Mouse (Mus musculus): Measurements from ENCODE around the gene Enho. TPM values are rescaled to one million over a fixed set of nuclear protein-coding genes. Genes with fewer than 3 reads are reported as not detected.

Enho gene
- polyA plus RNA-seq, 1 experiment from 2014 or later: 6.3 TPM

DNA sequence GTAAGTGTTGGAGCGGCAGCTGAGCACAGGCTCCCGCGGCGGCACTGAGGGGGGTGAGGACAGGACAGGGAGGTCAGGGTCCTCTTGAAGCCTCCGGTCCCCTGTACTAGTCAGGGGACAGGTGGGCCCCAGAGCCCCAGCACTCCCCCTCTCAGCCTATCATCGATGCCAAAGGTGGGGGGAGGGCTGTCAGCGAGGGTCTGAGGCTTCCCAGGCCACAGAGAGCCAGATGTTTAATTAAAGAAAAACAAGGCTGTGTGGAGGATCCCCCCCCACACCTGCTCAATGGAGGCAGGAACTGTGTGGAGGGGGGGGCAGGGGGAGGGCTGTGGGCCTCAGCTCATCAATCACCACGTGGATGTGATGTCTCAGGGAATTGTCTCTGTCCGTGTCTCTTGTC is 23.5 kb upstream of the Enho start:
- Histone ChIP-seq H3K4me3 (ENCODE audit: control insufficient read depth in 1 of 2, insufficient read depth in 1 of 2, low read depth in 1 of 2, low read length in 2 of 2) (no peak overlapping the region), H3K9me3 (ENCODE audit: control insufficient read depth, low read length) (no peaks in the 10 kb centered on the region), H3K9ac (ENCODE audit: low read length) (no peak overlapping the region), H3K4me1 (ENCODE audit: control insufficient read depth in 2 of 2, insufficient read depth in 2 of 2, low read length in 2 of 2) (peaks cover 20 to 31% of the 10 kb centered on the region in 2 experiments), H3K27ac (replicated peaks in 1 of 2; ENCODE audit: control insufficient read depth in 1 of 2, insufficient read depth in 1 of 2, low read depth in 2 of 2, low read length in 2 of 2) (no peak overlapping the region), H3K27me3 (ENCODE audit: control insufficient read depth, insufficient read depth, low read length) (0 out of 2 replicates have a peak, but pooled peaks cover 3% of the 10 kb centered on the region), H3K36me3 (ENCODE audit: control insufficient read depth, insufficient read depth, low read length) (no peaks in the 10 kb centered on the region), H3K4me2 (ENCODE audit: low read length) (no peak overlapping the region)
- 33% methylated on average over 9 of the region's 9 CpGs for WGBS
- no peak for ATAC-seq (ENCODE audit: insufficient number of reproducible peaks, insufficient read depth, low FRiP score, low read depth)

DNA sequence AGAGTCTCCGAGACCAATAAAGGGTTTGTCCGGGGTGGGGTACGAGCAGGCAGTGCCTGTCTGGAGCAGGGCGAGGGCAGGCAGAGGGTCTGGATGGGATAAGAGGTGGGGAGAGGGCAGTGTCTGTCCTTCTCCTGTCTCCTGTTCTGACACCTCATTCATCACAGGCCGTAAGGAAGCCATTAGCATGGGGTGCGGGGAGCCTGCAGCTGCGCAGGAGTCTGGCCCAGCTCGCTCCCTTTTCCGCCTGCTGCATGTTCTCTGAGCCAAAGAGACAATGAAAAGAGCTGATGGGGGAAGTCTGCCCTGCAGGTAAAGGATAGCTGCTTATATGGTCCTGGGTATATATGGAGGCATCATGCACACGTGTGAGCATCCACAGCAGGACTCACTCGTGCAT is 22.6 kb upstream of the Enho start:
- H3K27me3 ChIP-seq (ENCODE audit: control insufficient read depth, insufficient read depth, low read length): peaks cover 8% of the 10 kb centered on the region; the same call in 1 of the 2 replicates
- no peak overlapping the region for H3K9ac ChIP-seq (ENCODE audit: low read length)
- H3K9me3 ChIP-seq (ENCODE audit: control insufficient read depth, low read length): no peaks in the 10 kb centered on the region
- H3K4me3 ChIP-seq (ENCODE audit: control insufficient read depth in 1 of 2, insufficient read depth in 1 of 2, low read depth in 1 of 2, low read length in 2 of 2): no peak overlapping the region
- H3K4me1 ChIP-seq (ENCODE audit: control insufficient read depth in 2 of 2, insufficient read depth in 2 of 2, low read length in 2 of 2): peaks cover 23 to 36% of the 10 kb centered on the region in 2 experiments
- no peak for ATAC-seq (ENCODE audit: insufficient number of reproducible peaks, insufficient read depth, low FRiP score, low read depth)
- H3K27ac ChIP-seq (replicated peaks in 1 of 2; ENCODE audit: control insufficient read depth in 1 of 2, insufficient read depth in 1 of 2, low read depth in 2 of 2, low read length in 2 of 2): no peak overlapping the region
- H3K36me3 ChIP-seq (ENCODE audit: control insufficient read depth, insufficient read depth, low read length): no peaks in the 10 kb centered on the region
- 74% methylated on average over 11 of the region's 11 CpGs for WGBS
- H3K4me2 ChIP-seq (ENCODE audit: low read length): no peak overlapping the region

DNA sequence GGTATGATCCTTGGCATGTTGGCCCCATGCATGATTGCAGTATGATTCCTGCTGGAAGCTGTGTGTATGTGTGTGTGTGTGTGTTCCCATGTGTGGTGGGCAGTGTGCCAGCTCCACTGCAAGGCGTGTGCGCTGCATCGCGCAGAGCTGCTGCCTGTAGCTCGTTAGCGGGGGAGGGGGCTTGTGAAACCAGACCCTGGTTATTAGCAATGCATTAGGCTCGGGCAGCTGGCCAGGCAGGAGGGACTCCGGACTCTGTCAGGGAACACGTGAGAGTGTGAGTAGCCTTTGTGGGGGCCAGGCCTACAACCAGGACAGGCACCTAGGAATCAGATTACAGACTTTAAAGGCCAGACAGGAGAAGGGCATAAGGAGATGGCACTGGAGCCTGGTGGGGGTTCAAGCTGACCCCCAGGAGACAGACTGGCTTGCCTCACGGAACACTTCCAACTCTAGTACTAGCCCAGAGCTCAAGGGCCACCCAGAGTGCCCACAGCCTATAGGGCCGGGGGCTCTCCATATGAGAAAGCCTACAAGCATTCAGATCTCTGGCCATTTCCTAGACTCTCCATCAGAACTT is 20.8 kb upstream of the Enho start:
- ATAC-seq (ENCODE audit: insufficient number of reproducible peaks, insufficient read depth, low FRiP score, low read depth): no peak; the same call in 1 of the 2 replicates
- Histone ChIP-seq H3K9ac (ENCODE audit: low read length) (no peak overlapping the region), H3K4me3 (ENCODE audit: control insufficient read depth in 1 of 2, insufficient read depth in 1 of 2, low read depth in 1 of 2, low read length in 2 of 2) (no peak overlapping the region), H3K27ac (replicated peaks in 1 of 2; ENCODE audit: control insufficient read depth in 1 of 2, insufficient read depth in 1 of 2, low read depth in 2 of 2, low read length in 2 of 2) (no peak overlapping the region), H3K4me1 (ENCODE audit: control insufficient read depth in 2 of 2, insufficient read depth in 2 of 2, low read length in 2 of 2) (peaks cover 23 to 36% of the 10 kb centered on the region in 2 experiments), H3K9me3 (ENCODE audit: control insufficient read depth, low read length) (no peaks in the 10 kb centered on the region), H3K27me3 (ENCODE audit: control insufficient read depth, insufficient read depth, low read length) (peaks cover 12% of the 10 kb centered on the region; the same call in 1 of the 2 replicates), H3K4me2 (ENCODE audit: low read length) (no peak overlapping the region), H3K36me3 (ENCODE audit: control insufficient read depth, insufficient read depth, low read length) (no peaks in the 10 kb centered on the region)
- WGBS: 33% methylated on average over 11 of the region's 11 CpGs

DNA sequence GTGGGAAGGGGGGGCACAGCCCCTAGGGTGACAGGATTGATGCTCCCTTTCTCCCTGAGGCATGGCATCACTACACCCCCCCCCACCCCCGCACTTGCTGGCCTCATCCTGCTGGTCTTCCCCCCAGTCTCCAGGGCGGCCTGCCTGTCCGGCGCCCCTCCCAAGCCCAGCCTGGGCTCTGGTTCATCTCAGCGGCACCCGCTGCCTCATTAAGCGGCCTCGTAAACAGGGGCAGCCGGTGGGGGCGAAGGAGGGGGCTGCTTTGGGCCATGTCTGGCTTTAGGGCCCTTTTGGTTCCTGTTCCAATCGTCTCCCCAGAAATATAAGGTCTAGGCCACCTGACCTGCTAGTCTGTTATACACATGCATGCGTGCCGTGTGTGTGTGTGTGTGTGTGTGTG is 19.4 kb upstream of the Enho start:
- no peak overlapping the region for H3K4me2 ChIP-seq (ENCODE audit: low read length)
- H3K4me3 ChIP-seq (ENCODE audit: control insufficient read depth in 1 of 2, insufficient read depth in 1 of 2, low read depth in 1 of 2, low read length in 2 of 2): no peak overlapping the region
- no peaks in the 10 kb centered on the region for H3K9me3 ChIP-seq (ENCODE audit: control insufficient read depth, low read length)
- H3K36me3 ChIP-seq (ENCODE audit: control insufficient read depth, insufficient read depth, low read length): no peaks in the 10 kb centered on the region
- H3K27me3 ChIP-seq (ENCODE audit: control insufficient read depth, insufficient read depth, low read length): peaks cover 12% of the 10 kb centered on the region; the same call in 1 of the 2 replicates
- 54% methylated on average over 13 of the region's 13 CpGs for WGBS
- H3K27ac ChIP-seq (replicated peaks in 1 of 2; ENCODE audit: control insufficient read depth in 1 of 2, insufficient read depth in 1 of 2, low read depth in 2 of 2, low read length in 2 of 2): no peak overlapping the region
- no peak overlapping the region for H3K9ac ChIP-seq (ENCODE audit: low read length)
- ATAC-seq (ENCODE audit: insufficient number of reproducible peaks, insufficient read depth, low FRiP score, low read depth): no peak
- peaks cover 12 to 27% of the 10 kb centered on the region in 2 experiments for H3K4me1 ChIP-seq (ENCODE audit: control insufficient read depth in 2 of 2, insufficient read depth in 2 of 2, low read length in 2 of 2)

DNA sequence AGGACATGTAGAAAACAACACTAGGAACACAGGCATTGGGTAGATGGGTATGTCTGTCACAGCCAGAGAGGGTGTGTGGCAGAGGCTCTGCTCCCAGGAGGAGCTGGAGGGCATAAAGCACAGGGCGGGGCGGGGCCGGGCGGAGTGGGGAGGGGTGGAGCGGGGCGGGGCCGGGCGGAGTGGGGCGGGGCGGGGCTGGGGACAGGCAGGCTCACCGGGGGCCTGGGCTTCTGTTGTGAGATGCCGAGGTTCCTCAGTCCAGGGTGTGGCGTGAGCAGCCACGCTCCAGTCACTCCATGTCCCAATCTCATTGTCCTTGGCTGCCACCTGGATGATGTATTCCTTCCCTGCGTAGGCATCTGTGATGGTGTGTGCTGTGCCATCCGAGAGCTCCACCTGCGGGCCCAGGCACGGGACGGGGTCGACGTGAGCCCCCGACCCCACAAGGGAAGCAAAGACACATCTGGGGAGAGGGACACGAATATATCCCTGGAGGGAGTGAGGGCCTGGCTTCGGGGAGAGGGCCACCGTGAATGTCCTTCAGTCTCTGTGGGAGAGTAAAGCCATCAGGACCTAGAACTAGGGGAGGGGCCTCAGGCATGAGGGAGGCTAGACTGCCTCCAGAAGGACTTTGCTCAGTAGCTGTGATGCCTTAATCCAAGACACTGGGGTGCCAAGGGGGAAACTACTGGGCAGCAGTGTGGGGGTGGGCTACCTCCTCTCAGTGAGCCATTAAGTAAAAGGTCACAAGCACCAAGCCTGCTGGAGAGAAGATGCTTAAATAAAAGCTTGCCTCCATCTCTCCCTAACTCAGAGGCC is 18.7 kb upstream of the Enho start:
- peaks cover 12% of the 10 kb centered on the region; the same call in 1 of the 2 replicates for H3K27me3 ChIP-seq (ENCODE audit: control insufficient read depth, insufficient read depth, low read length)
- 20% methylated on average over 20 of the region's 25 CpGs for WGBS
- H3K36me3 ChIP-seq (ENCODE audit: control insufficient read depth, insufficient read depth, low read length): no peaks in the 10 kb centered on the region
- H3K27ac ChIP-seq (replicated peaks in 1 of 2; ENCODE audit: control insufficient read depth in 1 of 2, insufficient read depth in 1 of 2, low read depth in 2 of 2, low read length in 2 of 2): no peak overlapping the region
- H3K4me1 ChIP-seq (ENCODE audit: control insufficient read depth in 2 of 2, insufficient read depth in 2 of 2, low read length in 2 of 2): peaks cover 11 to 24% of the 10 kb centered on the region in 2 experiments
- ATAC-seq (ENCODE audit: insufficient number of reproducible peaks, insufficient read depth, low FRiP score, low read depth): no peak
- H3K9ac ChIP-seq (ENCODE audit: low read length): no peak overlapping the region
- no peak overlapping the region for H3K4me3 ChIP-seq (ENCODE audit: control insufficient read depth in 1 of 2, insufficient read depth in 1 of 2, low read depth in 1 of 2, low read length in 2 of 2)
- peak overlapping the region; percentile 21; the same call in 1 of the 2 replicates for H3K4me2 ChIP-seq (ENCODE audit: low read length)
- H3K9me3 ChIP-seq (ENCODE audit: control insufficient read depth, low read length): no peaks in the 10 kb centered on the region

DNA sequence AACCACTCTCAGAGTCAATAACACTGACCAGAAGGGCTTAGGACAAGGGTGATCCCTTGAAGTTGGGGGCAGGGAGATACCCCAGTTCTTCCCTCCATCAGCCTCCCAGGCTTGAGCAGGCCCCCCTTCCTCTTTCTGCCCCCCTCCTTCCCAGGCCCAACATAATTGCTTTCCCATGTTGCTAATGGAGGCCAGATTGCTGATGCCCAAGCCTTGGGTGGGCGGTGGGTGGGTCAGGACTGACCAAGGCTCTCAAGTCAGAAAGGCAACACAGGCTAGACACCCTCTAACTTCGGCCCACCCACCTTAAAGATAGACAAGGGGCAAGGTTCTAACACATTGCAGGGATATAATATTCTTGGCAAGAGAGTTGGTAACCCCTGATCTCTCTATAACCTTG is 15.4 kb upstream of the Enho start:
- 64% methylated on average over 2 of the region's 2 CpGs for WGBS
- Histone ChIP-seq H3K9me3 (ENCODE audit: control insufficient read depth, low read length) (no peaks in the 10 kb centered on the region), H3K4me1 (ENCODE audit: control insufficient read depth in 2 of 2, insufficient read depth in 2 of 2, low read length in 2 of 2) (peaks cover 5 to 11% of the 10 kb centered on the region in 2 experiments; a peak in 3 of 4 replicates), H3K27me3 (ENCODE audit: control insufficient read depth, insufficient read depth, low read length) (peaks cover 9% of the 10 kb centered on the region; the same call in 1 of the 2 replicates), H3K27ac (replicated peaks in 1 of 2; ENCODE audit: control insufficient read depth in 1 of 2, insufficient read depth in 1 of 2, low read depth in 2 of 2, low read length in 2 of 2) (no peak overlapping the region), H3K4me3 (ENCODE audit: control insufficient read depth in 1 of 2, insufficient read depth in 1 of 2, low read depth in 1 of 2, low read length in 2 of 2) (no peak overlapping the region), H3K9ac (ENCODE audit: low read length) (no peak overlapping the region), H3K4me2 (ENCODE audit: low read length) (no peak overlapping the region), H3K36me3 (ENCODE audit: control insufficient read depth, insufficient read depth, low read length) (no peaks in the 10 kb centered on the region)
- ATAC-seq (ENCODE audit: insufficient number of reproducible peaks, insufficient read depth, low FRiP score, low read depth): no peak

DNA sequence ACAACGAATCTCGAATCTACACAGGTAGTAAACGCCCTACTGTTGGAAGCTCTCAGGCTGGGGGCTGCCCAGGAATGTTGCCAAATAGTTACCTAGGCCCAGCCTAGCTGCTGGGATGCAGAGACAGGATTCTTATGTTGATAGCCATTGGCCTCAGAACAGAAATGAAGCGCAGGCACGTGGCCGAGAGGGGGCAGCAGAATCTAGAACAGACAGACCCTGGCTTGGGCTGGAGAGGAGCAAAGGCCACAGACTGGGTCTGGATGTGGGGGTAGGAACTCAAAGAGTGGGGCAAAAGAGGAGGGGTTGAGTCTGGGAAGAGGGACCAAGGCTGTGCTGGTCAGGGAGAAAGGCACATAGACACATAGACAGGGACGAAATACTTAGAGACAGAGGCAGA is 14.1 kb upstream of the Enho start:
- Histone ChIP-seq H3K27me3 (ENCODE audit: control insufficient read depth, insufficient read depth, low read length) (peaks cover 9% of the 10 kb centered on the region; the same call in 1 of the 2 replicates), H3K27ac (replicated peaks in 1 of 2; ENCODE audit: control insufficient read depth in 1 of 2, insufficient read depth in 1 of 2, low read depth in 2 of 2, low read length in 2 of 2) (no peak overlapping the region), H3K9me3 (ENCODE audit: control insufficient read depth, low read length) (no peaks in the 10 kb centered on the region), H3K36me3 (ENCODE audit: control insufficient read depth, insufficient read depth, low read length) (no peaks in the 10 kb centered on the region), H3K9ac (ENCODE audit: low read length) (no peak overlapping the region), H3K4me3 (ENCODE audit: control insufficient read depth in 1 of 2, insufficient read depth in 1 of 2, low read depth in 1 of 2, low read length in 2 of 2) (no peak overlapping the region), H3K4me1 (ENCODE audit: control insufficient read depth in 2 of 2, insufficient read depth in 2 of 2, low read length in 2 of 2) (peaks cover 5 to 11% of the 10 kb centered on the region in 2 experiments; a peak in 3 of 4 replicates), H3K4me2 (ENCODE audit: low read length) (no peak overlapping the region)
- 13% methylated on average over 7 of the region's 7 CpGs for WGBS
- ATAC-seq (ENCODE audit: insufficient number of reproducible peaks, insufficient read depth, low FRiP score, low read depth): no peak
